Mouse (Mus musculus) C2C12 (cell line): Measurements from ENCODE around the gene Emid1. TPM values are rescaled to one million over a fixed set of nuclear protein-coding genes. Genes with fewer than 3 reads are reported as not detected.

ENCODE experiments used
- H3K27me3 ChIP-seq: one replicate; pipeline ENCODE4 v1.6.1; 2011; ENCODE audit not compliant: control insufficient read depth, insufficient read depth, insufficient read length
- H3K36me3 ChIP-seq: one replicate; pipeline ENCODE4 v1.6.1; 2011; ENCODE audit not compliant: control insufficient read depth, insufficient read depth
- H3K4me3 ChIP-seq: one replicate; pipeline ENCODE4 v1.5.1; 2011; ENCODE audit warnings: mild to moderate bottlenecking, control low read depth; ENCODE audit not compliant: poor library complexity, insufficient read depth, severe bottlenecking
- H3K79me2 ChIP-seq: one replicate; pipeline ENCODE4 v1.6.1; 2011; ENCODE audit not compliant: control insufficient read depth, insufficient read depth
- H3K79me3 ChIP-seq: one replicate; pipeline ENCODE4 v1.6.1; 2011; ENCODE audit warnings: low read depth, control low read depth
- H3ac ChIP-seq: one replicate; pipeline ENCODE3; 2011; ENCODE audit warnings: low read depth; ENCODE audit not compliant: control insufficient read depth, insufficient read length
- CEBPB ChIP-seq: IDR thresholded peaks from one replicate; pipeline ENCODE4 v1.6.1; 2011; ENCODE audit warnings: low read depth, mild to moderate bottlenecking, control low read depth, moderate library complexity
- CTCF ChIP-seq: IDR thresholded peaks from one replicate; pipeline ENCODE4 v1.5.1; 2011; ENCODE audit not compliant: control insufficient read depth, insufficient read depth, insufficient read length
- FOSL1 ChIP-seq: IDR thresholded peaks from one replicate; pipeline ENCODE4 v1.8.0; 2011; ENCODE audit warnings: mild to moderate bottlenecking, low read length; ENCODE audit not compliant: poor library complexity, insufficient read depth, severe bottlenecking
- MAX ChIP-seq: IDR thresholded peaks from one replicate; pipeline ENCODE4 v1.6.1; 2011; ENCODE audit warnings: mild to moderate bottlenecking, control low read depth
- MYOD1 ChIP-seq: IDR thresholded peaks from one replicate; pipeline ENCODE4 v1.6.1; 2011; ENCODE audit warnings: low read depth; ENCODE audit not compliant: control insufficient read depth, insufficient read length
- MYOG ChIP-seq: IDR thresholded peaks from one replicate; pipeline ENCODE4 v1.6.1; 2011; ENCODE audit not compliant: control insufficient read depth, insufficient read length; ENCODE audit errors: extremely low read depth
- USF1 ChIP-seq: IDR thresholded peaks from one replicate; pipeline ENCODE4 v1.6.1; 2011; ENCODE audit warnings: low read depth, mild to moderate bottlenecking, control low read depth, moderate library complexity
- polyA plus RNA-seq: library from polyadenylated mRNA; unstranded; fragments of >200 nt; fragmentation: generic; extraction: Trizol; gene quantifications from one replicate; pipeline ENCODE4 v1.2.1, GENCODE M21; 2012; ENCODE audit warnings: missing spikeins

Gene Emid1
- polyA plus RNA-seq, 1 experiment = 0.02 TPM

DNA sequence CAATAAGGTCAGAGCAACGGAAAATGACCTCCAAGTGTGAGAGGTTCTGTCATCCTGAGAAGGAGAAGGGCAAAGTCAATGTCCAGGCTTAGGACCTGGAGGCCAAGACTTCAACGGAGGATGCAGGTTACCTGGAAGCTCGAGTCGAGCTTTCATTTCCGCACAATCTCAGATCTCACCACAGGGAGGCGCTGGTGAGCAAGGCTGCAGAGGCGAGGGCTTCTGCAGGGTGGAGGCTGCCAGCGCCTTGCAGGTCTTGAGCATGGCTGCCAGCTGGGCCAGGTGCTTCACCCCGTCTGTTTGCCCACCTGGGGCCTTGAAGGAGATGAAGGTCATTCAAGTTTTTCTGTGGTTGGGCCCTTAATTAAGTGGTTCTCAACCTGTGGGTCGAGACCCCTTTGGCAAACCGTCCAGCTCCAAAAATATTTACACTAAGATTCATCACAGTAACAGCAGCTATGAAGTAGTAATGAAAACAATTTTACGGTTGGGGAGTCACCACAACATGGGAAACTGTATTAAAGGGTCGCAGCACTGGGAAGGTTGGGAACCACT, 29.9 kb upstream of the Emid1 start:
- H3K4me3 ChIP-seq = no peak overlapping the region
- TF ChIP-seq FOSL1 = no peak
- TF ChIP-seq USF1 = no peak
- no peak for TF ChIP-seq MYOD1
- peak; percentile 86 for TF ChIP-seq CTCF
- TF ChIP-seq CEBPB = no peak
- no peak for TF ChIP-seq MYOG
- no peaks in the 10 kb centered on the region for H3K36me3 ChIP-seq
- no peaks in the 10 kb centered on the region for H3K27me3 ChIP-seq
- no peaks in the 10 kb centered on the region for H3K79me2 ChIP-seq
- H3ac ChIP-seq = no peak overlapping the region
- H3K79me3 ChIP-seq = no peaks in the 10 kb centered on the region

DNA sequence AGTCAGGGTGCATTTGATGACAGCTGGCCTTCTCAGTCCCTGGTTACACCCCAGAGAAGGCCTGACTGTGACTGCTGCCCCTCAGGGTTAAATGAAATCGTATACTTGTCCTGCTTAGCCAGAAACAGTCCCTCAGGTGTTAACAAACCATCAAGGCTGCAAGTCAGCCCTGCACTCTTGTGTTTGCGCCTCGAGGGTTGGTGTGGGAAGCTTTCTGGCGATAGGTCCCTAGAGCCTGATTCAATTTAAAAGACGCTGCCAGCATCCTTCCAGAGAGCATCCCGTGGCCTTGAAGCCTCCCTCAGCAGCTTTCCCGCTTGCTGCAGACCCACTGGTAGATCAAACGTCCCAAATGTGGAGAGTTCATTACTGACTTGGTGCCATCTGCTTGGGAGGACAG, 27.3 kb upstream of the Emid1 start:
- H3K79me2 ChIP-seq = no peaks in the 10 kb centered on the region
- H3K79me3 ChIP-seq = no peaks in the 10 kb centered on the region
- TF ChIP-seq USF1 (no peak), MAX (no peak), CTCF (no peak), MYOG (no peak), CEBPB (no peak), FOSL1 (no peak), MYOD1 (no peak)
- no peak overlapping the region for H3K4me3 ChIP-seq
- H3ac ChIP-seq = no peak overlapping the region
- no peaks in the 10 kb centered on the region for H3K36me3 ChIP-seq
- no peaks in the 10 kb centered on the region for H3K27me3 ChIP-seq

DNA sequence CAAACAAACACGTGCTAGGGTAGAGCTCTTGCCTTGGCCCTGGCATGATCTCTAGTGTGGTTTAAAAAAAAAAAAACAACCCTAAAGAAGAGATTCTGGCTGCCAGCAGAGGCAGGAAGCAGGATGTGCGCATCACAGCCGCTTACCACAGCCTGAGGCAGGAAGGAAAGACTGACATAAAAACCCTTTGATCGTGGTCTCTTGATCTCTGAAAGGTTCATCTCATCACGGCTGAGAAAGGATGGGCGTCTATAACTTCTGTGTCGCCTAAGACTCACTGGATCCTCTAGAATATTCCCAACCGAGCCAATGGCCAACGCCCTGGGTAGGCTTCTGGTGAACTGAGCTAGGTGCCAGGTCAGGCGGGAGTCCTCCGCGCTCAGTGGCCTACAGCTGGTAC, 25.1 kb upstream of the Emid1 start:
- no peak for TF ChIP-seq MYOD1
- no peak for TF ChIP-seq CEBPB
- TF ChIP-seq MYOG = no peak
- no peak for TF ChIP-seq FOSL1
- TF ChIP-seq MAX = no peak
- no peak for TF ChIP-seq CTCF
- no peak for TF ChIP-seq USF1
- H3K79me3 ChIP-seq = no peaks in the 10 kb centered on the region
- no peaks in the 10 kb centered on the region for H3K27me3 ChIP-seq
- no peak overlapping the region for H3K4me3 ChIP-seq
- no peak overlapping the region for H3ac ChIP-seq
- no peaks in the 10 kb centered on the region for H3K79me2 ChIP-seq
- H3K36me3 ChIP-seq = no peaks in the 10 kb centered on the region

DNA sequence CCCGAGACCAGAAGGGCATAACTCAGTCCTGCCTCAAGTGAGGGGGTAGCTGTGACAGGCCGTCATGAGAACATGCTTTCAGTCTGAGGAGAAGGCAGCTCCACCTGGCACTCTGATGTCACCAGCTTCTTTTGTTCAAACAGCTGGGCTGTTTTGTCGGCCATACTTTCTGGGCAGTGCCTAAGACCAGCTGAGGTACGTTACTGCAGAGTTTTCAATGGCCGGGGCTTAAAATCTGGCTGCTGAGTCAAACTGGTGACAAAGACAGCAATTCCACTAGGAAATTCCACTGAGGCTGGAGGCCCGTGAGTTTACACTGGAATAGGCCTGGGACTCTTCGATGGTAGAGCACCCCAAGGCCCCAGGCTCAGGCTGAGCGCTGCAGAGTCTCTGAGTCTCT, 24.6 kb upstream of the Emid1 start:
- H3K4me3 ChIP-seq = no peak overlapping the region
- no peaks in the 10 kb centered on the region for H3K79me3 ChIP-seq
- no peak for TF ChIP-seq MAX
- no peak for TF ChIP-seq USF1
- TF ChIP-seq CEBPB = no peak
- no peak for TF ChIP-seq MYOG
- no peak for TF ChIP-seq CTCF
- no peak for TF ChIP-seq FOSL1
- H3K36me3 ChIP-seq = no peaks in the 10 kb centered on the region
- H3K27me3 ChIP-seq = no peaks in the 10 kb centered on the region
- H3ac ChIP-seq = no peak overlapping the region
- H3K79me2 ChIP-seq = no peaks in the 10 kb centered on the region

DNA sequence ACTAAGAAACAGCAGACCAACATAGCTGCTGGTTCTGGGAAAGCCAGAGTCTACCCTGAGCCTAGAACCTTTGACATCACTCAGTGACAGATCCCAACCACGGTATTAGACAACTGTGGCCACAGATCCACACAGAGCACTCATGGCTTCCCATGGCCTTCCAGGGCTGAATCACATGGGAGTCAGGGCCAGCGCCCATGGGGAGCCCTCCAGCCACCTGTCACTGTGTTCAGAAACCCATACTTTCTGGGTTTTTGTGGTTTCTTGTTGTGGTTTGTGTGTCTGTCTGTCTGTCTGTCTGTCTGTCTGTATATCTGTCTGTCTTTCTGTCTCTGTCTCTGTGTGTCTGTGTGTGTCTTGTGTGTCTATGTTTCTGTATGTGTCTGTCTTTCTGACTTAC, 23.8 kb upstream of the Emid1 start:
- H3K4me3 ChIP-seq = no peak overlapping the region
- TF ChIP-seq CTCF = no peak
- no peak for TF ChIP-seq FOSL1
- peak; percentile 59 for TF ChIP-seq MYOD1
- no peak for TF ChIP-seq CEBPB
- TF ChIP-seq MYOG = no peak
- TF ChIP-seq MAX = no peak
- H3ac ChIP-seq = no peak overlapping the region
- H3K36me3 ChIP-seq = no peaks in the 10 kb centered on the region
- H3K79me2 ChIP-seq = no peaks in the 10 kb centered on the region
- no peaks in the 10 kb centered on the region for H3K79me3 ChIP-seq
- H3K27me3 ChIP-seq = no peaks in the 10 kb centered on the region

DNA sequence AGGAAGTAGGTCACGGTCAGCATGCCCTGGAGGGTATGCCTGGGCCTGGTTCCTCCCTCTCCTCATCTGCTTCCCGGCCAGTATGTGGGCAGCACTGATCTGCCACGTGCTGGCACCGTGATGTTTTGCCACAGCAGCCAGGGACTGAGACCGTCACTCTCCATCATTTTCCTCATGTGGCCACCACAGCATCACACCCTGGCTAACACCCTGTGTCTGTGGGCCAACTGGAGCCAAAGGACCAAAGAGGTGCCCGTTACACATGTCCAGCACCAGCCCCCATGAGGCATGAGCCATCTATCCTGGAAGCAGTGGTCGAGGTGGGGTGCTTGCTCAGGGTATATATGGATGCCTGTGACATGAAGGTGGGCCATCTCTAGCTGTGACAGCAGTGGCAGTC, 23.1 kb upstream of the Emid1 start:
- H3K79me3 ChIP-seq = no peaks in the 10 kb centered on the region

More for the DNA sequence above, 23.1 kb upstream of the Emid1 start:
- Histone ChIP-seq H3K27me3 (no peaks in the 10 kb centered on the region), H3K4me3 (no peak overlapping the region), H3K79me2 (no peaks in the 10 kb centered on the region), H3K36me3 (no peaks in the 10 kb centered on the region), H3ac (no peak overlapping the region)
- TF ChIP-seq CTCF (no peak), MYOG (no peak), FOSL1 (no peak), MAX (no peak), CEBPB (no peak), USF1 (no peak)
